Mouse (Mus musculus): ENCODE measurements around the gene Nae1. TPM values are rescaled to one million over a fixed set of nuclear protein-coding genes. Genes with fewer than 3 reads are reported as not detected.

Gene Nae1
- polyA plus RNA-seq, 1 experiment from 2014 or later = 124 TPM

- no peaks in the 10 kb centered on the region for H3K9me3 ChIP-seq
- no peak overlapping the region for H3K4me3 ChIP-seq
- 9% methylated on average over 11 of the region's 11 CpGs for WGBS
- no peak for DNase-seq (ENCODE audit: low spot score)
- no peak overlapping the region for H3K27ac ChIP-seq (replicated peaks)
- H3K27me3 ChIP-seq (replicated peaks; ENCODE audit: low read depth, poor library complexity, severe bottlenecking) = peaks cover 78% of the 10 kb centered on the region
- peaks cover 22% of the 10 kb centered on the region for H3K4me1 ChIP-seq
- H3K36me3 ChIP-seq (replicated peaks) = no peaks in the 10 kb centered on the region
Measured at GRCm38 (mm10) chr8:104542160-104542559, 7.7 kb upstream of the Nae1 start.

GRCm38 (mm10) chr8:104541515-104541880 is 7.1 kb upstream of the Nae1 start:
- H3K27me3 ChIP-seq (replicated peaks; ENCODE audit: low read depth, poor library complexity, severe bottlenecking) = peaks cover 82% of the 10 kb centered on the region
- WGBS = 14% methylated on average over 8 of the region's 8 CpGs
- peak overlapping the region; percentile 65 for H3K4me3 ChIP-seq
- no peak overlapping the region for H3K27ac ChIP-seq (replicated peaks)
- DNase-seq (ENCODE audit: low spot score) = no peak
- H3K4me1 ChIP-seq = peaks cover 22% of the 10 kb centered on the region
- no peaks in the 10 kb centered on the region for H3K9me3 ChIP-seq
- H3K36me3 ChIP-seq (replicated peaks) = no peaks in the 10 kb centered on the region

GRCm38 (mm10) chr8:104540710-104541514 is 6.5 kb upstream of the Nae1 start:
- WGBS = under 1% methylated on average over 76 of the region's 76 CpGs
- Histone ChIP-seq H3K4me1 (peaks cover 22% of the 10 kb centered on the region), H3K27me3 (replicated peaks; ENCODE audit: low read depth, poor library complexity, severe bottlenecking) (peaks cover 83% of the 10 kb centered on the region), H3K36me3 (replicated peaks) (no peaks in the 10 kb centered on the region), H3K4me3 (peak overlapping the region; percentile 65), H3K27ac (replicated peaks) (0 out of 2 replicates have a peak overlapping the region, but pooled peaks have one; percentile 3), H3K9me3 (no peaks in the 10 kb centered on the region)
- DNase-seq (ENCODE audit: low spot score) = peak; percentile 54

- H3K4me1 ChIP-seq = peaks cover 25% of the 10 kb centered on the region
Measured at GRCm38 (mm10) chr8:104540238-104540637, 5.8 kb upstream of the Nae1 start.

GRCm38 (mm10) chr8:104539566-104539965 is 5.1 kb upstream of the Nae1 start:
- no peak overlapping the region for H3K4me3 ChIP-seq
- H3K9me3 ChIP-seq = no peaks in the 10 kb centered on the region
- H3K4me1 ChIP-seq = peaks cover 32% of the 10 kb centered on the region
- DNase-seq (ENCODE audit: low spot score) = no peak
- peaks cover 88% of the 10 kb centered on the region for H3K27me3 ChIP-seq (replicated peaks; ENCODE audit: low read depth, poor library complexity, severe bottlenecking)
- H3K36me3 ChIP-seq (replicated peaks) = no peaks in the 10 kb centered on the region
- WGBS = 91% methylated on average over 2 of the region's 2 CpGs
- H3K27ac ChIP-seq (replicated peaks) = no peak overlapping the region

More at GRCm38 (mm10) chr8:104540238-104540637, 5.8 kb upstream of the Nae1 start:
- H3K27ac ChIP-seq (replicated peaks) = no peak overlapping the region
- peak overlapping the region; percentile 65 for H3K4me3 ChIP-seq
- H3K27me3 ChIP-seq (replicated peaks; ENCODE audit: low read depth, poor library complexity, severe bottlenecking) = peaks cover 90% of the 10 kb centered on the region
- WGBS = 35% methylated on average over 7 of the region's 7 CpGs
- DNase-seq (ENCODE audit: low spot score) = no peak
- no peaks in the 10 kb centered on the region for H3K9me3 ChIP-seq
- H3K36me3 ChIP-seq (replicated peaks) = no peaks in the 10 kb centered on the region

GRCm38 (mm10) chr8:104538896-104539295 is 4.5 kb upstream of the Nae1 start:
- Histone ChIP-seq H3K4me3 (no peak overlapping the region), H3K4me1 (peaks cover 33% of the 10 kb centered on the region), H3K36me3 (replicated peaks) (no peaks in the 10 kb centered on the region), H3K27ac (replicated peaks) (no peak overlapping the region), H3K9me3 (no peaks in the 10 kb centered on the region), H3K27me3 (replicated peaks; ENCODE audit: low read depth, poor library complexity, severe bottlenecking) (peaks cover 81% of the 10 kb centered on the region)
- 80% methylated on average over 4 of the region's 4 CpGs for WGBS
- no peak for DNase-seq (ENCODE audit: low spot score)

GRCm38 (mm10) chr8:104536028-104536427 is 1.6 kb upstream of the Nae1 start:
- Histone ChIP-seq H3K9me3 (no peaks in the 10 kb centered on the region), H3K36me3 (replicated peaks) (peaks cover 7% of the 10 kb centered on the region), H3K4me1 (peaks cover 38% of the 10 kb centered on the region), H3K27me3 (replicated peaks; ENCODE audit: low read depth, poor library complexity, severe bottlenecking) (peaks cover 52% of the 10 kb centered on the region), H3K4me3 (no peak overlapping the region), H3K27ac (replicated peaks) (no peak overlapping the region)
- WGBS = 81% methylated on average over 4 of the region's 4 CpGs
- no peak for DNase-seq (ENCODE audit: low spot score)

- peak overlapping the region; percentile 95; the same call in 1 of the 2 replicates for H3K4me3 ChIP-seq
- H3K4me1 ChIP-seq = peaks cover 31% of the 10 kb centered on the region
- H3K9me3 ChIP-seq = no peaks in the 10 kb centered on the region
- peaks cover 9% of the 10 kb centered on the region for H3K36me3 ChIP-seq (replicated peaks)
- H3K27ac ChIP-seq (replicated peaks) = no peak overlapping the region
- DNase-seq (ENCODE audit: low spot score) = no peak
- peaks cover 46% of the 10 kb centered on the region for H3K27me3 ChIP-seq (replicated peaks; ENCODE audit: low read depth, poor library complexity, severe bottlenecking)
- 36% methylated on average over 7 of the region's 7 CpGs for WGBS
Measured at GRCm38 (mm10) chr8:104535378-104535777, 941 bp upstream of the Nae1 start.

GRCm38 (mm10) chr8:104534779-104535141 is 323 bp upstream of the Nae1 start:
- peaks cover 30% of the 10 kb centered on the region for H3K4me1 ChIP-seq
- H3K9me3 ChIP-seq = no peaks in the 10 kb centered on the region
- DNase-seq (ENCODE audit: low spot score) = peak; percentile 19
- H3K4me3 ChIP-seq = peak overlapping the region; percentile 95
- peaks cover 40% of the 10 kb centered on the region for H3K27me3 ChIP-seq (replicated peaks; ENCODE audit: low read depth, poor library complexity, severe bottlenecking)
- peak overlapping the region; percentile 97 for H3K27ac ChIP-seq (replicated peaks)
- 13% methylated on average over 9 of the region's 9 CpGs for WGBS
- peaks cover 15% of the 10 kb centered on the region for H3K36me3 ChIP-seq (replicated peaks)

GRCm38 (mm10) chr8:104533551-104533950 is 886 bp downstream of the Nae1 start:
- Histone ChIP-seq H3K4me3 (peak overlapping the region; percentile 95), H3K27me3 (replicated peaks; ENCODE audit: low read depth, poor library complexity, severe bottlenecking) (peaks cover 27% of the 10 kb centered on the region), H3K36me3 (replicated peaks) (peaks cover 27% of the 10 kb centered on the region), H3K4me1 (peaks cover 29% of the 10 kb centered on the region), H3K9me3 (no peaks in the 10 kb centered on the region), H3K27ac (replicated peaks) (peak overlapping the region; percentile 97)
- 23% methylated on average over 7 of the region's 7 CpGs for WGBS
- no peak for DNase-seq (ENCODE audit: low spot score)

GRCm38 (mm10) chr8:104529671-104530070 is 4.8 kb downstream of the Nae1 start:
- Histone ChIP-seq H3K27me3 (replicated peaks; ENCODE audit: low read depth, poor library complexity, severe bottlenecking) (no peaks in the 10 kb centered on the region), H3K36me3 (replicated peaks) (peaks cover 61% of the 10 kb centered on the region), H3K4me1 (peaks cover 14% of the 10 kb centered on the region), H3K9me3 (no peaks in the 10 kb centered on the region), H3K27ac (replicated peaks) (no peak overlapping the region), H3K4me3 (no peak overlapping the region)
- no peak for DNase-seq (ENCODE audit: low spot score)
- WGBS = 89% methylated on average over 6 of the region's 6 CpGs

GRCm38 (mm10) chr8:104517872-104518271 is 16.6 kb downstream of the Nae1 start:
- no peaks in the 10 kb centered on the region for H3K4me1 ChIP-seq
- H3K36me3 ChIP-seq (replicated peaks) = peaks cover 89% of the 10 kb centered on the region
- WGBS = 81% methylated on average over 5 of the region's 5 CpGs
- H3K4me3 ChIP-seq = no peak overlapping the region
- no peaks in the 10 kb centered on the region for H3K9me3 ChIP-seq
- H3K27ac ChIP-seq (replicated peaks) = no peak overlapping the region
- H3K27me3 ChIP-seq (replicated peaks; ENCODE audit: low read depth, poor library complexity, severe bottlenecking) = no peaks in the 10 kb centered on the region
- no peak for DNase-seq (ENCODE audit: low spot score)

- WGBS = 73% methylated on average over 3 of the region's 3 CpGs
- Histone ChIP-seq H3K36me3 (replicated peaks) (peaks cover 33% of the 10 kb centered on the region), H3K9me3 (no peaks in the 10 kb centered on the region), H3K4me3 (no peak overlapping the region), H3K27me3 (replicated peaks; ENCODE audit: low read depth, poor library complexity, severe bottlenecking) (no peaks in the 10 kb centered on the region), H3K4me1 (peaks cover 13% of the 10 kb centered on the region), H3K27ac (replicated peaks) (no peak overlapping the region)
- no peak for DNase-seq (ENCODE audit: low spot score)
Measured at GRCm38 (mm10) chr8:104510134-104510533, 24.3 kb downstream of the Nae1 start.
